Mouse (Mus musculus): Measurements from ENCODE around the gene Ccdc177. TPM values are rescaled to one million over a fixed set of nuclear protein-coding genes. Genes with fewer than 3 reads are reported as not detected.
A peak's percentile ranks its signal among the peaks of the same experiment; 100 is the strongest.

Gene Ccdc177
- polyA plus RNA-seq, 1 experiment: not detected

DNA sequence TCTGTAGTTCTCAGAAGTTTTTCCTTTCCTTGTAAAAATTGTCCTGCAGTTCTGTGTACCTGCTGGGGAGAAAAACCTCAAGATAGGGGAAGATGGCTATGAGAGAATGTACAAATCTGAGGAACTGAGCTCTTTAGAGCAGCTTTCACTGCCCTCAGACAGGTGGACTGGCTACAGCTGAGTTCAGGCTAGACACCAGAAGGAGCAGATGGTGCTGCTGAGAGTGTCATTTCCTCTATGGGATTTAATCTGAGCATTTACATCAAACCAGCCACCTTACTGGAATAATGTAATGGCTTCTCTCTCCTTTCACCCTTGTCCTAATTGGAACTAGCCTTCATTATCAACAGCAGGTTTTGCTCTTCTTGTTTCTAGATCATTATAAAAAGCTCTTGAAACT is 37.8 kb upstream of the Ccdc177 start:
- no peaks in the 10 kb centered on the region for H3K36me3 ChIP-seq (ENCODE audit: control insufficient read depth, insufficient read depth, low read length)

DNA sequence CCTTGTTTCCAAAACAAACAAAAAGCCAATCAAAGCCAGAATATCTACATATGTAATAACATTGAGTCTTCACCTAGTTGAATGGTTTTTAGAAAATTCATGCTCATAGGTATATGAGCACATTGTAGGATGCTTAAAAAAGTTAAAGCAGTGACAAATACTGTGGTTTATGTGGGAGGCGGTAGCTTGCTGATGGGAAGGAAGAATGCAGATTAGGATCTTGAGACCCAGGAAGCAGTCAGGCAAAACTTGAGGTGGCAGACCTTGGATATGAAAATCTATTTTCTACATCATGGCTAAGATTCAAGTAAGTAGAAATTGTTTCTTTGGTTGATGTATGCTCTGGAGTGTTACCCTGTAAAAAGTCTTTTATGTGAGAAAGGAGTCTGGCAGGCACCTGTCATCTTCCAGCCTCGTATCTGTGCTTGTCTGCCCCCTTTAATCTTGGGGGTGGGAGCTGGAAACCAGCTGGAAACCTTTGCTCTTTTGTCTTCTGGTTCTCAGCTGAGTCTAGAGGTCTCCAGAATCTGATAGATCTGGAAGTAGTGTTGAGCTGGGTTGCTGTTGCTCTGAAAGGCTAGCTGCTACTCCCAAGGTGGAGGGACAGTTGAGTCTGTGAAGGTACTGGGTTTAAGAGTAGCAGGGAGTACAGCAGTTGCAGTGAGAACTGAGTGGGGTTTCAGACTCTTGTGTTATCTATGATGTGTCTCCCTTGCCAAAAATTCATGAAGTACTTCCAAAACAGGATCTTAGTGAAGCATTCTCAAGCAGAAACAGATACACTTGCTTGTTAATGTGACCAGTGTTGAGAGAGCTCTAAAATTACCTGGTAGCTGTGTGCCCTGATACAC is 34.7 kb upstream of the Ccdc177 start:
- Histone ChIP-seq H3K27ac (ENCODE audit: insufficient read depth, low read length) (0 out of 2 replicates have a peak overlapping the region, but pooled peaks have one; percentile 20), H3K4me1 (ENCODE audit: control insufficient read depth, insufficient read depth, insufficient read length) (peaks cover 15% of the 10 kb centered on the region), H3K36me3 (ENCODE audit: control insufficient read depth, insufficient read depth, low read length) (no peaks in the 10 kb centered on the region), H3K4me3 (ENCODE audit: extremely low read depth, insufficient read depth, insufficient read length) (no peak overlapping the region), H3K27me3 (ENCODE audit: control insufficient read depth, insufficient read depth, low read length) (no peaks in the 10 kb centered on the region; the same call in 1 of the 2 replicates)
- 26% methylated on average over 2 of the region's 2 CpGs for WGBS
- TF ChIP-seq POLR2A (IDR thresholded peaks at IDR 0.05; ENCODE audit: low read depth, low read length) (no peak), CTCF (IDR thresholded peaks at IDR 0.05; ENCODE audit: extremely low read depth, insufficient read depth, insufficient read length, insufficient replicate concordance) (no peak)
- no peak for DNase-seq (ENCODE audit: low read depth in 1 of 2, low spot score in 2 of 2)

More for the DNA sequence above, 37.8 kb upstream of the Ccdc177 start:
- peaks cover 20% of the 10 kb centered on the region for H3K4me1 ChIP-seq (ENCODE audit: control insufficient read depth, insufficient read depth, insufficient read length)
- no peak overlapping the region for H3K4me3 ChIP-seq (ENCODE audit: extremely low read depth, insufficient read depth, insufficient read length)
- H3K27me3 ChIP-seq (ENCODE audit: control insufficient read depth, insufficient read depth, low read length): no peaks in the 10 kb centered on the region
- no peak overlapping the region for H3K27ac ChIP-seq (ENCODE audit: insufficient read depth, low read length)
- DNase-seq (ENCODE audit: low read depth in 1 of 2, low spot score in 2 of 2): no peak
- TF ChIP-seq CTCF (IDR thresholded peaks at IDR 0.05; ENCODE audit: extremely low read depth, insufficient read depth, insufficient read length, insufficient replicate concordance) (no peak), POLR2A (IDR thresholded peaks at IDR 0.05; ENCODE audit: low read depth, low read length) (no peak)

DNA sequence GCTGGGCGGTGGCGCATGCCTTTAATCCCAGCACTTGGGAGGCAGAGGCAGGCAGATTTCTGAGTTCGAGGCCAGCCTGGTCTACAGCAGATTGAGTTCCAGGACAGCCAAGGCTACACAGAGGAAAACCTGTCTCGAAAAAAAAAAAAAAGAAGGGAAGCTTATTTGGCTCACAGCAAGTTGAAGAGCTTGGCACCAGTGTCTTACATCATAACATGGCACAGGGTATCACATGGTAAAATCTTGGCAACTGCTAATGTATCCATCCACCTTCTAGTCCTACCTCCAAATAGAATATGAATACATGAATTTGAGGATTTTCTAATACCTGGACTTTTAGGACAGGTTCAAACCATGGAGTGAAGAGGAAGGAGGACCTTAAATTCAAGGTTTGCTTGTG is 34.0 kb upstream of the Ccdc177 start:
- Histone ChIP-seq H3K36me3 (ENCODE audit: control insufficient read depth, insufficient read depth, low read length) (no peaks in the 10 kb centered on the region), H3K27me3 (ENCODE audit: control insufficient read depth, insufficient read depth, low read length) (no peaks in the 10 kb centered on the region; the same call in 1 of the 2 replicates), H3K27ac (ENCODE audit: insufficient read depth, low read length) (no peak overlapping the region), H3K4me1 (ENCODE audit: control insufficient read depth, insufficient read depth, insufficient read length) (peaks cover 15% of the 10 kb centered on the region), H3K4me3 (ENCODE audit: extremely low read depth, insufficient read depth, insufficient read length) (no peak overlapping the region)
- TF ChIP-seq POLR2A (IDR thresholded peaks at IDR 0.05; ENCODE audit: low read depth, low read length) (no peak), CTCF (IDR thresholded peaks at IDR 0.05; ENCODE audit: extremely low read depth, insufficient read depth, insufficient read length, insufficient replicate concordance) (no peak)
- 80% methylated on average over 4 of the region's 4 CpGs for WGBS
- DNase-seq (ENCODE audit: low read depth in 1 of 2, low spot score in 2 of 2): no peak

DNA sequence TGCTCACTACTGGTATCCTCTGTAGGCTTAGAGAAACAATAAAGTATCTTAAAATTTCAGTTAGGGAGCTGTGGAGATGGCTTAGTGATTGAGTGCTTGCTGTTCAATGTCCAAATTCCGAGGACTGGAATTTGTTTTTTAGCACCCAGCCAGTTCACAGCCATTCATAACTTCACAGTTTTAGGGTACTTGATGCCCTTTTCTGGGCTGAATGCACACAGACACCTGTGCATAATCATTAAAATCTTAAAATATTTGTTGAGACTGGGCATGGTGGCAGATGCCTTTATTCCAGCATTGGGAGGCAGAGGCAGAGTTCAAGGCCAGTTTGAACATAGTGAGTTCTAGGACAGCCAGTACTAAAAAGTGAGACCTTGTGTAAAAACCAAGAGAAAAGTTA is 33.0 kb upstream of the Ccdc177 start:
- WGBS: 75% methylated on average over 1 of the region's 1 CpGs
- DNase-seq (ENCODE audit: low read depth in 1 of 2, low spot score in 2 of 2): no peak
- H3K4me1 ChIP-seq (ENCODE audit: control insufficient read depth, insufficient read depth, insufficient read length): peaks cover 13% of the 10 kb centered on the region
- H3K4me3 ChIP-seq (ENCODE audit: extremely low read depth, insufficient read depth, insufficient read length): no peak overlapping the region
- no peak overlapping the region for H3K27ac ChIP-seq (ENCODE audit: insufficient read depth, low read length)
- TF ChIP-seq CTCF (IDR thresholded peaks at IDR 0.05; ENCODE audit: extremely low read depth, insufficient read depth, insufficient read length, insufficient replicate concordance) (no peak), POLR2A (IDR thresholded peaks at IDR 0.05; ENCODE audit: low read depth, low read length) (no peak)
- no peaks in the 10 kb centered on the region for H3K36me3 ChIP-seq (ENCODE audit: control insufficient read depth, insufficient read depth, low read length)
- no peaks in the 10 kb centered on the region; the same call in 1 of the 2 replicates for H3K27me3 ChIP-seq (ENCODE audit: control insufficient read depth, insufficient read depth, low read length)

DNA sequence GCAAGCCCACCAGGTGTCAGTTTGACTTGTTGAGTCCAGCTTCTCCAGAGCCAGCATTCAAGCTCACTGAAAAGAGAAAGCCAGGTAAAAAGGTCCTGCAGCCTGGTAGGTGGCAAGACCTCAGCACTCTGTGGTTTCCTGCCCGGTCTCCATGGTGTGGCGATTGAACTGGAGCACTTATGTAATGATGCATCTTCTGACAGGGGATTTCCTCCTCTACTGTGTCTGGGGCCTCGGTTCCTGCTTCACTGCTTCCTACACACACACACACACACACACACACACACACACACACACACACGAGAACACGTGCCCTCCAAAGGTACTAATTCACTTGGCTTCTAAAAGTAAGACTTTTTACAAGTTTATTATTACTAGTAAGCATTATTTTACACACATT is 32.4 kb upstream of the Ccdc177 start:
- no peaks in the 10 kb centered on the region for H3K36me3 ChIP-seq (ENCODE audit: control insufficient read depth, insufficient read depth, low read length)
- DNase-seq (ENCODE audit: low read depth in 1 of 2, low spot score in 2 of 2): peak; percentile 83 to 84
- WGBS: 6% methylated on average over 5 of the region's 5 CpGs
- no peaks in the 10 kb centered on the region; the same call in 1 of the 2 replicates for H3K27me3 ChIP-seq (ENCODE audit: control insufficient read depth, insufficient read depth, low read length)
- H3K4me1 ChIP-seq (ENCODE audit: control insufficient read depth, insufficient read depth, insufficient read length): peaks cover 11% of the 10 kb centered on the region
- peak overlapping the region; percentile 25 for H3K4me3 ChIP-seq (ENCODE audit: extremely low read depth, insufficient read depth, insufficient read length)
- peak; percentile 12; the same call in 1 of the 2 replicates for TF ChIP-seq POLR2A (IDR thresholded peaks at IDR 0.05; ENCODE audit: low read depth, low read length)
- TF ChIP-seq CTCF (IDR thresholded peaks at IDR 0.05; ENCODE audit: extremely low read depth, insufficient read depth, insufficient read length, insufficient replicate concordance): no peak
- peak overlapping the region; percentile 74 for H3K27ac ChIP-seq (ENCODE audit: insufficient read depth, low read length)

DNA sequence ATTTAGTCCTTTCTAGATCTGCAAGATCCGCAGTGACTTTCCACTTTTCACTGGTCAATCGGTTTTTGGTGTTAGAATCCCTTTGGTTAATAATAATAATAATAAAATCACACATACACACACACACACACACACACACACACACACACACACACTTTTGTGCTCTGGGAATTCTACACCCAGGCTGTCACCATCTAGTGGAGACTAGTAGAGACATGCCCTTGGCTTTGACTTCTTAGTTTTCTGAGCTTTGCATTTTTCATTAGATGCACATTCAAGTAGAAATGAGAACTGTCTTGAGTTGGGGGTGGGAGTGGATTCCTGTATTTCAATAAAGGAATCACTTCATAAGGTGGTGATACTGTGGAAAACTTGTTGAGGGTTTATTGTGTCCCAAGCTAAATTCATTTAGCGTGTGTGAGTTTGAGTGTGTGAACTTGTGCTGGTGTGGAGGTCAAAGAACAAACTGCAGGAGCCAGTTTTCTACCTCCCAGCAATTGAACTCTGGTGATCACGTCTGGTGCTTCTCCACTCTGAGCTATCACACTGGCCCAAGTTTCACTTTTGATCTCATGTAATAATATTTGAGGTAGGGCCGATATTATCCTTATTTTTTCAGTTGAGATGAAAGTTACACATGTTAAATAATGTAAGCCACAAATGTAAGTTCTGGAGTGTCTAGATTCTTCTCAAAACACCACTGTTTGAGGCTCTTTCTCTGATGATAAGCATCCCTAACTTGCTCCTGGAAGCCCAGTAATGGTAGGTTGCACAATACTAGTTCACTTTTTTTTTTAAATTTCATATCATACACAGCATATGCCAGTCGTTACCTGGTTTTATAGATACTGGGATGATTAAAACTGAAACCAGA is 31.3 kb upstream of the Ccdc177 start:
- no peak for DNase-seq (ENCODE audit: low read depth in 1 of 2, low spot score in 2 of 2)
- no peak for TF ChIP-seq POLR2A (IDR thresholded peaks at IDR 0.05; ENCODE audit: low read depth, low read length)
- TF ChIP-seq CTCF (IDR thresholded peaks at IDR 0.05; ENCODE audit: extremely low read depth, insufficient read depth, insufficient read length, insufficient replicate concordance): no peak
- peaks cover 11% of the 10 kb centered on the region for H3K4me1 ChIP-seq (ENCODE audit: control insufficient read depth, insufficient read depth, insufficient read length)
- H3K27me3 ChIP-seq (ENCODE audit: control insufficient read depth, insufficient read depth, low read length): no peaks in the 10 kb centered on the region; the same call in 1 of the 2 replicates
- H3K36me3 ChIP-seq (ENCODE audit: control insufficient read depth, insufficient read depth, low read length): no peaks in the 10 kb centered on the region
- H3K4me3 ChIP-seq (ENCODE audit: extremely low read depth, insufficient read depth, insufficient read length): peak overlapping the region; percentile 98
- H3K27ac ChIP-seq (ENCODE audit: insufficient read depth, low read length): peak overlapping the region; percentile 99
- WGBS: 7% methylated on average over 6 of the region's 6 CpGs
